In the genomic region with DNA sequence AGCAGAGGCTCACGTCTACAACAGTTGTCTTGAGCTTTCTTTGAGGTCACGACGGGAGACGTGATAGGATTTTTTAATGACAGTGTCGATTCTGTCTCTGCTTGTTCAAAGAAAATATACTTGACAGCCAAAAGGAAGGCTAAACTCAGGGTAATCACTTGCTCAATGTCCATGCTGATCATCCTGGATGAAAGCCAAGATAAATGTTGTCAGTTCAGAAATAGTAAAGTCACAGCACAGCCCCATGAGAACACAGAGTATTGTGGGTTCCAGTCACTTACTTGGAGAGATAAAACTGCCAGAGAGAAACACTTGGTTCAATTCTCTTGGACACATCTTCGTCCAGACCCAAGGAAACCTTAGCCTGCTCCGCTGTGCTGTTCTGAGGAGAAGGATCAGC, we compare ENCODE assay signal across 30 mouse cellular contexts.
"Had no signal": no experiment of that assay in that cellular context is flagged by ENCODE, and none has a peak within 500 bp of the region (broad histone marks: within the 10 kb centered on the region; RNA-seq: fewer than 3 reads in every experiment).

No protein-coding gene starts in this region.

- H3K4me1 ChIP-seq: limb, embryonic 10.5 days; limb, embryonic 12.5 days; limb, embryonic 13.5 days; limb, embryonic 15.5 days; liver, embryonic 13.5 days; midbrain, embryonic 10.5 days; neural tube, embryonic 12.5 days had no signal

- ATAC-seq: lung, postnatal 0 days; midbrain, embryonic 13.5 days; midbrain, embryonic 15.5 days; midbrain, embryonic 16.5 days had no signal

- H3K27ac ChIP-seq: left cerebral cortex, adult 2 months; limb, embryonic 10.5 days; limb, embryonic 12.5 days; limb, embryonic 13.5 days; limb, embryonic 15.5 days; liver, embryonic 13.5 days; liver, embryonic 14.5 days; liver, embryonic 15.5 days; lung, embryonic 15.5 days; macrophage; midbrain, embryonic 10.5 days; midbrain, embryonic 12.5 days; midbrain, embryonic 13.5 days; midbrain, embryonic 15.5 days; neural tube, embryonic 12.5 days; neural tube, embryonic 13.5 days had no signal

- H3K4me2 ChIP-seq: limb, embryonic 12.5 days; limb, embryonic 13.5 days; limb, embryonic 15.5 days; liver, embryonic 13.5 days; liver, embryonic 15.5 days; lung, embryonic 14.5 days; lung, embryonic 15.5 days; midbrain, embryonic 11.5 days; midbrain, embryonic 12.5 days; midbrain, embryonic 13.5 days; midbrain, embryonic 15.5 days; neural tube, embryonic 12.5 days; neural tube, embryonic 13.5 days had no signal

- H3K9ac ChIP-seq: limb, embryonic 12.5 days; limb, embryonic 13.5 days; limb, embryonic 15.5 days; liver, embryonic 13.5 days; liver, embryonic 14.5 days; liver, embryonic 15.5 days; lung, embryonic 14.5 days; lung, embryonic 15.5 days; midbrain, embryonic 12.5 days; midbrain, embryonic 13.5 days; midbrain, embryonic 15.5 days; neural tube, embryonic 12.5 days; neural tube, embryonic 13.5 days had no signal

- DNase-seq: left cerebral cortex, postnatal 4 days; liver, embryonic 13.5 days; lung, adult 18-20 months; lung, adult 2 months; lung, embryonic 14.5 days; lung, postnatal 10 days; lung, postnatal 14 days; lung, postnatal 36 days; lung, postnatal 4 days; midbrain, embryonic 14.5 days had no signal

- H3K9me3 ChIP-seq: limb, embryonic 10.5 days; limb, embryonic 12.5 days; limb, embryonic 13.5 days; limb, embryonic 15.5 days; liver, embryonic 13.5 days; liver, embryonic 15.5 days; lung, embryonic 15.5 days; megakaryocyte, embryonic 14.5 days; midbrain, embryonic 10.5 days; midbrain, embryonic 12.5 days; midbrain, embryonic 13.5 days; midbrain, embryonic 15.5 days; neural tube, embryonic 12.5 days; neural tube, embryonic 13.5 days had no signal

- H3K4me3 ChIP-seq: left cerebral cortex, adult 2 months; limb, embryonic 10.5 days; limb, embryonic 12.5 days; limb, embryonic 13.5 days; limb, embryonic 15.5 days; liver, embryonic 13.5 days; liver, embryonic 15.5 days; lung, embryonic 15.5 days; megakaryocyte, embryonic 14.5 days; midbrain, embryonic 10.5 days; midbrain, embryonic 12.5 days; midbrain, embryonic 13.5 days; midbrain, embryonic 15.5 days; myocyte; neural tube, embryonic 12.5 days; neural tube, embryonic 13.5 days had no signal

- H3K27me3 ChIP-seq: limb, embryonic 12.5 days; limb, embryonic 13.5 days; limb, embryonic 15.5 days; liver, embryonic 13.5 days; liver, embryonic 15.5 days; lung, embryonic 15.5 days; megakaryocyte, embryonic 14.5 days; midbrain, embryonic 12.5 days; midbrain, embryonic 13.5 days; midbrain, embryonic 15.5 days; neural tube, embryonic 12.5 days; neural tube, embryonic 13.5 days had no signal
